Mouse (Mus musculus): ENCODE measurements at regions not wholly inside any gene's neighbourhood (a gene's known extent, or its start where the extent isn't known, plus 50 kb on each side); places are given as distances from the start of the nearest gene placed in this dataset.
"Not testable (repeated sequence)": the region's sequence is repeated elsewhere in the genome, so short reads cannot be mapped to it uniquely, and the experiment has no call there.

GRCm38 (mm10) chr7:73611866-73612751 lies 70.5 kb upstream of the Chd2 start:
- no peak for DNase-seq (ENCODE audit: low spot score in 2 of 2)

- DNase-seq (ENCODE audit: low spot score in 2 of 2): no peak
These were observed 67.2 kb upstream of the Chd2 start for GRCm38 (mm10) chr7:73608804-73609275.

- DNase-seq (ENCODE audit: low spot score in 2 of 2): no peak
These were observed 66.6 kb upstream of the Chd2 start for GRCm38 (mm10) chr7:73608070-73608803.

GRCm38 (mm10) chr7:73607450-73608005 lies 65.9 kb upstream of the Chd2 start:
- DNase-seq (ENCODE audit: low spot score in 2 of 2): no peak

GRCm38 (mm10) chr7:73606677-73607449 lies 65.2 kb upstream of the Chd2 start:
- peak; percentile 84 to 91 for DNase-seq (ENCODE audit: low spot score in 2 of 2)

- no peak for DNase-seq (ENCODE audit: low spot score in 2 of 2)
These were observed 63.0 kb upstream of the Chd2 start for GRCm38 (mm10) chr7:73604597-73604996.

GRCm38 (mm10) chr7:73602815-73603551 lies 61.4 kb upstream of the Chd2 start:
- no peak for DNase-seq (ENCODE audit: low spot score in 2 of 2)

- DNase-seq (ENCODE audit: low spot score in 2 of 2): no peak
These were observed 59.7 kb upstream of the Chd2 start for GRCm38 (mm10) chr7:73601336-73601735.

- no peak for DNase-seq (ENCODE audit: low spot score in 2 of 2)
These were observed 59.1 kb upstream of the Chd2 start for GRCm38 (mm10) chr7:73600776-73601175.

GRCm38 (mm10) chr7:73600003-73600385 lies 58.4 kb upstream of the Chd2 start:
- DNase-seq (ENCODE audit: low spot score in 2 of 2): not testable (repeated sequence)

- no peak for DNase-seq (ENCODE audit: low spot score in 2 of 2)
These were observed 57.8 kb upstream of the Chd2 start for GRCm38 (mm10) chr7:73599354-73600002.

GRCm38 (mm10) chr7:73597968-73598367 lies 56.3 kb upstream of the Chd2 start:
- no peak for DNase-seq (ENCODE audit: low spot score in 2 of 2)

GRCm38 (mm10) chr7:73596866-73597840 lies 55.5 kb upstream of the Chd2 start:
- no peak for DNase-seq (ENCODE audit: low spot score in 2 of 2)

GRCm38 (mm10) chr7:73596415-73596814 lies 54.8 kb upstream of the Chd2 start:
- no peak for DNase-seq (ENCODE audit: low spot score in 2 of 2)

GRCm38 (mm10) chr7:73595860-73596259 lies 54.2 kb upstream of the Chd2 start:
- DNase-seq (ENCODE audit: low spot score in 2 of 2): no peak

- peak; percentile 87 to 96 for DNase-seq (ENCODE audit: low spot score in 2 of 2)
These were observed 53.7 kb upstream of the Chd2 start for GRCm38 (mm10) chr7:73595140-73595825.

- peak in 1 of 2 experiments; percentile 33 for DNase-seq (ENCODE audit: low spot score in 2 of 2)
These were observed 53.0 kb upstream of the Chd2 start for GRCm38 (mm10) chr7:73594492-73595139.

Measured in gastrocnemius, postnatal 4 days (tissue).